Mouse (Mus musculus): ENCODE measurements at regions not wholly inside any gene's neighbourhood (a gene's known extent, or its start where the extent isn't known, plus 50 kb on each side); places are given as distances from the start of the nearest gene placed in this dataset.

DNA sequence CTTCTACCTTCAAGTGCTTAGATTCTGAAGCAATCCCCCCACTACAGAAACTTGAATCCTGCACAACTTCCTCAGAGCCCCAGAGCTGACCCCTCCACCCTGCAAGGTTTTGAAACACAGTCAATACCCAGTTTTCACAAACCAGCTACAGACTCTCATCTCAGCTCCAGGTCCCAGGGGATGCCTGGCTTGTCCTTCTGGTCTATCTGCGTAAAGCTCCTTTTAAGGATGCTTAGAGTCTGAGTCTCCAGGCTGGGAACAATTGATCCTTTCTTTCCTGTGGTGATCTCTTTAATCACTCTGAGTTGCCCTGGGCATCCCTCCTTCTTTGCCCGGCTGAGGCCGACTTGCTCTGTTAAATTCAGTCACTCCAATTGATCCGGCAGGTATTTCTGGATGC lies 500.4 kb downstream of the Med13l start:
- DNase-seq: no peak

DNA sequence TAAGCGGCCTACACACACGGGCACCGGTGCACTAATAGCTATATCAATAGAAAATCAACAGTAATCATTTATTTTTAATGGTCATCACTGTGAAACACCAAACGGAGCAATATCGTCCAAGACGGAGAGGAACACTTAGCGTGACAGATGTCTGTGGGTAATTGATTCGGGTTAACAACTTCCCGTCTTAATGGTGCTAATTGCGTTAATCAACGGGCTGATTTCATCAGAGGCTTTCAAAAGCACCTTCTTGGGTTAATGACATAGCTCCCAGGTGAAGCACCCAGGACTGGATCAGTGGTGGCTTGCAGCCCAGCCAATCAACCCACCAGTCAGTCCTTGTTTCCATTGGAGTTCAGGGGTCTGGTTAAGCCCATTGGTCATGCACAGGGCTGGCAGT lies 502.0 kb downstream of the Med13l start:
- DNase-seq: no peak

DNA sequence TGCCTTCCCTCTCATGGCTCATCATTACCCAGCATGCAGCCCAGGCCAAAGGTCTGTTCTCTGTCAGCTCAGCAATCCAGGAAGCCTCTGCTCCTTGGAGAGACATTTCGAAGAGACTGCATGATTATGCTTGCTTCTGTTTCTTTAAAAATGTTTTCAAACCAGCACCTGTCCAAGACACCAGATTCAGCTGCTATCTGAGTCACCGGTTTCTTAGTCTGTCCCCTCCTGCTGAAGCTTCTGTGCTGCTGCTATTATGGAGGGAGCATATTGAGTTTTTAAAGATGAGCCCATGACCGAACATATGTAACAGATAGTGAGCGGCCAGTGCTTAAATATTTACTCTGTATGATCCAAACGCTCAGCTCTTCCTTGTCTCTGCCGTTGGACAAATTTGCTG lies 506.2 kb downstream of the Med13l start:
- no peak for DNase-seq

- no peak for DNase-seq
Measured at GRCm38 (mm10) chr5:119069765-119070333, 509.4 kb downstream of the Med13l start.

- no peak for DNase-seq
Measured at GRCm38 (mm10) chr5:119072712-119073111, 512.2 kb downstream of the Med13l start.

DNA sequence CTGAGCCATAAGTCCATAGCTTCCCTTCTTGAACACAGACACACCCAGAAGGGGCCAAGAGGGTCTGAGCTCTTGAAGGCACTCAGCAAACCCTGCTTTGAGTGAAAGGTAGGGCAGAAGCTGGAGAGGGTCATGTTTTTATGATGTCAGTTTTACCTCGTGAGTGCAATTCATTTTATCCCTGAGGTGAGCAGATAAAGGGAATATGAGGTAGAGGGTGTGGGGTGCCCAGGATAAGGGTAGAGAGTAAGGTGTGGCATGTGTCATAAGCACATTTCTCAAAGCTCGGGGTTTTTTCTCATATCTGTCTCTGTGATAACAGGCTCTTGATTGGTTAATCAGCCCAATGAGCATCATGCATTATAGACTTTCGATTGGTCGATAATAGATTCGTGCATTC lies 520.3 kb downstream of the Med13l start:
- DNase-seq: no peak

DNA sequence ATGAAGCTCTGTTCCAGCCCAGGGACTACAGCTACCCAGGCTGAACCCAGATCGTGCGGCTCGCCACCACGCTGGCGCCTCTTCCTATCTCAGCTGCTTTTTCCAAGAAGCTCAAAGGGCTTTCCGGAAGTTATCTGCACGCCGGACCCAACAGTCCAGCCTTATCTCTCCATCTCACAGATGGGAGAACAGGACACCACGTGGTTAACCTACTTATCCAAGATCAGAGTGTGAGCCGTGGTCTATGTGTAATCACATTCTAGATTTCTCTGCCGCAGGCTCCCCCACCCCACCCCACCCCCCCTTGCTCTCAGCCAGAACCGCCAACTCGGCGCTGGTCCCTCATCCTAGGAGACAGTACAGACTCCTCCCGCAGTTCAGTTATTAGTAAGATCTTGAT lies 522.4 kb downstream of the Med13l start:
- DNase-seq: no peak

DNA sequence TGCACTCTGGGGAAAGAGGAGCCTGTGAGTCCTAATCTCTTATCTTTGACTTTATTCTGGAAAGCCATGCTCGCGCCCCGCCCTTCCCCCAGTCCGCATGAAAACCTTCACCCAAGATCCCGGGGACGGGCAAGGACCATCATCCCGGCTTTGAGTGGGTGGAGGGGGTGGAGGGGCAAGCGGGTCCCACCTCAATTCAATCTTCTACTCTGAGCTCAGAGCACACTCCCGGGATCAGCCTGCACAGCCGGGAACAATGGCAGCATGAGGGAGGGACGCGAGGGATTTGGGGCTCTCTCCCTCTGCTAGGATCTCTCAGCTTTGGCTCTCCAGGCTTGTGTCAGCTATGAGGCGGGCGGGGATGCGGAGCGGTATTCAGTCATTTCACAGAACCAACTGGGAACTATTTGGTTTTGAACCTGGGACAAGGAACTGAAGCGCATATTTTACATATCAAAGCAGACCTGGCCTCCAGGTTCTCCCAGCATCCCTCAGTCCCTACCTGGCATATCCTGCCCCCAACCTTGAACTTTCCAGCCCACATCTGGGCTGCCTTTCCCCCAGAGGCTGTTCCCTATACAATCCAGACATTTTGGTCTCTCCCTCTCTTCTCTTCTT lies 537.2 kb downstream of the Med13l start:
- no peak for DNase-seq

DNA sequence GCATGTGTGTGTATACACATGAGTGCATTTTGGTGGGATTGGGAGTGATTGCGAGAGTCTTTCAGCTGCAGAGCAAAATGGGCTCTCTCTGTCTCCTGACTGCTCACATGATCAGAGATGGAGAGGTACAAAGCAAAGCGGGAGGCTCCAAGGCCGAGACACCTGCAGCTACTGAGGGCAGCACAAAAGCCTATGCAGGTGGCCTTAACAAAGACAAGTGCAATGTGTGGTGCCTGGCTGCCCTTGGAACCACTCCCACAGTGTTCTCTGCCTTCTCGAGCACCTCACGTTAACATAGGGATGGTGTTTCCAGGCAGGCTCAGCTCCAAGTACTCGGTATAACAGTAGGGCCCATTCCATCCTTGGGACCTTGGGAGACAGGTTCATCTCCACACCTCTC lies 539.3 kb downstream of the Med13l start:
- DNase-seq: no peak

- no peak for DNase-seq
Measured at GRCm38 (mm10) chr5:119103503-119103902, 543.0 kb downstream of the Med13l start.

GRCm38 (mm10) chr5:119107898-119108297 lies 547.4 kb downstream of the Med13l start:
- DNase-seq: no peak

GRCm38 (mm10) chr5:119109501-119109900 lies 549.0 kb downstream of the Med13l start:
- no peak for DNase-seq

DNA sequence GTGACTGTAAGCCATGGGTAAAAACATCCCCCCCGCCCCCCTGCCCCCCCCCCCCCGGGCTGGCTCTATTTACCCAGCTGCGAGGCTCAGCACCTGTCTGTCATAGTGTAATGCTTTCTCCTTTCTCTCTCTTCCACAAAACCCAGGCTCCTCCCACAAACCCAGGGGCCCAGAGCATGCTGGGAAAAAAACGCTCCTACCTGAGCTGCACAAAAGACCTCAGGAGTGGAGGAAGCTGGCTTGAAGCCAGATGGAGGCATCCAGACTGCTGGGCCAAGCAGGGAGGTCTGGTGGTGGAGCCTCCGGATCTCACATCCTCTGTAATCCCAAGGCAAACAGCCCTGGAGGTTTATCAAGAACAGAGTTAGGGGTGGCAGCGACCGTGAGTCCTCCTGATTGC lies 553.6 kb downstream of the Med13l start:
- DNase-seq: no peak

GRCm38 (mm10) chr5:119125745-119126144 lies 544.7 kb upstream of the Tbx3 start:
- no peak for DNase-seq

DNA sequence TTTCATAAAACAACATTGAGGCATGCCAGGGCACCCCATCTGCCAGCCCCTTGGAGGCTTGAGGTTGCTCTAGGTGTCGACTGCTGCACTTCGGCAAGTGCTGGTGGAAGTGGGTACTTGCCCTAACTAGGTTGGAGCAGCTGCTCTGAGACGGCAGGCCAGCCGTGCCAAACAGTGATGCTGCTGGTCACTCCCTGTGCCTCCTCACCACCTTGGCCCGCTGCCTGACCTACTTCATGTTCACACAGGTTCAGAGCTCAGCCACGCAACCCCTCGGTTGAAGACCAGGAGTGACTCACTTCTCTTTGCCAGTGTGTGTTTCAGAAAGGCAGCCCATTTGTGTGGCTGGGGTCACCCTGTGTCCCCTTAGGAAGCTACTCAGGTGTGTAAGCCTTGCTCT lies 540.3 kb upstream of the Tbx3 start:
- no peak for DNase-seq

DNA sequence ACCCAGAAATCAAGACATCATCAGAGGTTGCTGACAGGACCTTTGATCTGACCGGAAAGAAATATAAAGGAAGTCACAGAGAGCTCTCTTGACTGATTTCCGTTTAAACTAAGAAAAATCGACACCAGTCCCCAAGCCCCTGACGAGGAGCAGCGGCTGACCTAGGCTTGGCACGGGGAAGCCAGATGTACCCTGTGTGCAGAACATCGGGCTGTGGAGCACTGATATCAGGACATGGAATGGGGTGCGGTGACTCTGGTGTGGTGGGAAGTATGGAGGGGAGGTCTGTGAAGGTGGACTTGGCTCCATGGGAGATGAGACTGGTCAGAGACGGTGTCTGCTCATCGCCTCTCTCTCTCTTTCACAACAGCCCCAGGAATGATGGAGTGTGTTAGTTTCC lies 539.0 kb upstream of the Tbx3 start:
- no peak for DNase-seq

- DNase-seq: no peak
Measured at GRCm38 (mm10) chr5:119133378-119133777, 537.1 kb upstream of the Tbx3 start.

DNA sequence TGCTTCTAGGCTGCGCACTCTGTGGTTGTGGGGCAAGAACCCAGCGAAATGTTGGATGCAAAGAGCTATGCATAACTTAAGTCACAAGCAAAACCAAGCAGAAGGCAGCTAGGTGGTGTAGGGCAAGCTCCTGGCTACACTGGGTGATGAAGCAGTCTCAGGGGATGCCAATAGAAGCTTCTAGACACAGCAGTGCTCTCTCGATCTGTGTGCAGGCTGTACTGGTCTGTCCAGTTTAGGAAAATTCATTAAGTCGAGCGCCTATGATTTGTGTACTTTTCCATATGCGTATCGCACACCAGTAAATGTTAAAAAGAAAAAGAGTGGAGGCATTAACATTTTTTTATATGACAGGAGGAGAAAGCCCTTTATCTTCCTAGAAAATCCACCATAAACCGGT lies 533.6 kb upstream of the Tbx3 start:
- DNase-seq: no peak

GRCm38 (mm10) chr5:119137409-119137808 lies 533.1 kb upstream of the Tbx3 start:
- DNase-seq: no peak

- no peak for DNase-seq
Measured at GRCm38 (mm10) chr5:119137821-119138221, 532.6 kb upstream of the Tbx3 start.

DNA sequence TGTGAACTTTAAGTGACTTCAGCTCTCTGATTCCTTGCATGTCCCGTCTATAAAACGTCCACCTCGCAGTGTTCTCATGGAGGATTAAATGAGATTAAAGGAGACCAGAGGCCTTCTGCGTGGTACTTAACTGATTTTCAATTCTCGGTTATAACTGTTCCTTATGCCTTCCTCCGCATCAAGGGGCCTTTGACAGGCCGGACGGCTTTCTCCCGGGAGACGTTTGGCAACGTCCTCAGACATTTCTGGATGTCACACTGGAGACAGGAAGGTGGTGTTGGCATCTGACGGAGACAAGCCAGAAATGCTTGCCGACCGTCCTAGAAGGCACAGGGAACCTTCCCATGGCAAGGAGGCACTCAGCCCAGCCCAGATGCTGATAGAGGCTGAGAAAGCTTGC lies 532.2 kb upstream of the Tbx3 start:
- no peak for DNase-seq

GRCm38 (mm10) chr5:119139336-119139735 lies 531.1 kb upstream of the Tbx3 start:
- no peak for DNase-seq

DNA sequence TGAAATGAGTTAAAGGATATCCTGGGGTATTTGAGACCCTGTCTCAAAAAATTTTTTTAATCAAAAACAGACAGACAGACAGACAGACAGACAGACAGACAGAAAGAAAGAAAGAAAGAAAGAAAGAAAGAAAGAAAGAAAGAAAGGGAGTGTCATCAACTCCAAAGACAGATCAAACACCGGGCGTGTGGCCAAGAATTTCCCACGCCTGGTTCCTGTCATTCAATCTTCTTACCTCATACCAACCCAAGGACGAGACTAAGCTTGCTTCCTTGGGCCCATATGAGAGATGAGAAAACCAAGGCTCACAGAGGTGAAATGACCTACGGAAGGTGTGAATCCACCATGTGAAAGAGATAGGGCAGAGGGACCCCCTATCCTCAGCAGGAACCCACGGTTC lies 530.7 kb upstream of the Tbx3 start:
- DNase-seq: no peak

DNA sequence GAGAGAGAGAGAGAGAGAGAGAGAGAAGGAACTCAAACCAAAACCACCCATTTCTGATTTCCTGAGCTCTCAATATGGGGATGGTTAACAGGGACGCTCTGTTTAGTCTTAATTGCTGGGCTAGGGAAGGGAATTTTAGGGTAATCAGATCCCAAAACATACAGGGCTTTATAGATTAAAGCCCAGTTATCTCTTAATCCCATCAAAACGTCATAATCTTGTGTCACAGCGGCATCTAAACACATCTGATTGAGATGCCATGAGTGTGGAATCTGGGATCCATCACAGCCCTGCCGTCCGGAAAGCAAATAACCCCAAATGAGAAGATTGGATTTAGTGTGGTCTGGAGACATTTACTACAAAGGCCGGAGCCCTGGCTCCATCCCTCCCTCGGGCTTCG lies 527.1 kb upstream of the Tbx3 start:
- DNase-seq: no peak
